Mouse (Mus musculus) bone marrow, adult 2 months (tissue): ENCODE data around the gene Wif1. TPM values are rescaled to one million over a fixed set of nuclear protein-coding genes. Genes with fewer than 3 reads are reported as not detected.

Experiments
- H3K27ac ChIP-seq: fragments of 200-500 bp; 2 replicates; pipeline ENCODE4 v1.5.1; 2012; ENCODE audit warnings: low read depth, mild to moderate bottlenecking, control low read depth, inconsistent platforms, low read length; ENCODE audit not compliant: control insufficient read depth, poor library complexity, insufficient read depth
- H3K4me1 ChIP-seq: fragments of 200-500 bp; 2 replicates; pipeline ENCODE4 v1.6.1; 2011; ENCODE audit warnings: low read length; ENCODE audit not compliant: control insufficient read depth, insufficient read depth
- H3K4me3 ChIP-seq: fragments of 200-500 bp; replicated peaks from 2 replicates; pipeline ENCODE3; 2011; ENCODE audit warnings: mild to moderate bottlenecking, low read depth, low read length, control low read depth; ENCODE audit not compliant: control insufficient read depth
- CTCF ChIP-seq: fragments of 200-500 bp; IDR thresholded peaks from 2 replicates; pipeline ENCODE4 v1.5.1; 2011; ENCODE audit warnings: low read length, control low read depth; ENCODE audit not compliant: control insufficient read depth, insufficient read depth
- POLR2A ChIP-seq: fragments of 200-500 bp; IDR thresholded peaks from 2 replicates; pipeline ENCODE4 v1.6.1; 2011; ENCODE audit warnings: low read depth, mild to moderate bottlenecking, control low read depth, low read length, borderline replicate concordance; ENCODE audit not compliant: control insufficient read depth
- WGBS: fragments of 180-500 bp; shearing (Covaris S2); methylation state at CpG from one replicate; pipeline ENCODE4 v1.1.7; 2018; 5-methylcytosine and 5-hydroxymethylcytosine counted together
- polyA plus RNA-seq: library from polyadenylated mRNA; stranded (reverse); fragments of >200 nt; gene quantifications from 2 replicates; pipeline ENCODE4 v1.2.4, GENCODE M21; 2011; ENCODE audit warnings: low replicate concordance; ENCODE audit not compliant: missing spikeins, insufficient read depth, insufficient read length

Gene Wif1
- 2.5 and 3.2 TPM in 2 replicates for polyA plus RNA-seq

DNA sequence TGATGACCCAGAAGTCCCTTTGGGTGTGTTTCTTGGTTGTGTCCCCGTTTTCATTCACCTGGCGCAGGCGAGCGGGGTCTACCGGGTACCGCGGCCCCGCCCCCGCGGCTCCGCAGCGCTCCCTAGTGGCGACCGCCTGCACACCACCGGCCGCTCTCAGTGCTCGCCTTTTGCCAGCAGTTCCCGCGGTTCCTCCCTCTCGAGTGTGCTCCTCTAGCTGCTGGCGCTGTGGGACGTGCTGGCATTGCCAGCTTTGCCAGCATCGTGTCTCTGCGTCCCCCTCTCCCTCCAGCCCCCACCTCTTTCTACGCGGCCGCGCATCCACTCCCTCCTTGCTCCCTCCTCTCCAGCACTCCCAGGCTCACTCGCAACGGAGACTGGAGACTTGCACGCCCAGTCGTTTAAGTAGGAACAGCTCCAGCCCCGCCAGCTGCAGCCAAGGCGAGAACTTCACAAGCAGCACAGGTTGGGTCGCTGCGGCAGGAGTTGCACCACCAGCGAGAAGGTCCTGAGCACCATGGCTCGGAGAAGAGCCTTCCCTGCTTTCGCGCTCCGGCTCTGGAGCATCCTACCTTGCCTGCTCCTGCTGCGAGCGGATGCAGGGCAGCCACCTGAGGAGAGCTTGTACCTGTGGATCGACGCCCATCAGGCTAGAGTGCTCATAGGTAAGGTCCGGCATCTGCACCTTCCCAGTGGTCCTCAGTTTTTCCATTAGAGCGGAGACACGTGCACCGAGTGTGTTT is at the start of gene Wif1:
TSS of gene Wif1 (plus strand) at position 135 of the 743 bp plus-strand sequence.
- H3K27ac ChIP-seq: no peak within 1 kb of the TSS
- peaks cover 3% of the 10 kb centered on the region for H3K4me1 ChIP-seq
- H3K4me3 ChIP-seq: peak within 1 kb of the TSS; percentile 58
- TF ChIP-seq CTCF: peak; percentile 62
- no peak; the same call in 1 of the 2 replicates for TF ChIP-seq POLR2A
- WGBS: 2% methylated on average over 49 of the region's 49 CpGs

DNA sequence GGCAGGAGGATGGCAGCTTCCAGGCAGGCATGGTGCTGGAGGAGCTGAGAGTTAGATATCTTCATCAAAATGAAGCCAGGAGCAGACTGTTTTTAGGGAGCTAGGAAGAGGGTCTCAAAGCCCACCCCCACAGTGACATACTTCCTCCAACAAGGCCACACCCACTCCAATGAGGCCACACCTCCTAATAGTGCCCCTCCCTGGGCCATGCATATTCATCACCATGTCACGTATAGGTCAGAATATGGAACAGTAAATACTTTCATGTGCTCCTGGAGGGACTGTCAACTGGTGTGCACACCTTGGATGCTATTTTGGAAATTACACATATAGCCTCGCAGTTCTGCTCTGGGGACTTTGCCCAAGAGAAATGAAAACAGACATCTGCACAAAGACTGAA is 31.6 kb upstream of the Wif1 start:
- TF ChIP-seq CTCF: no peak
- no peak for TF ChIP-seq POLR2A
- Histone ChIP-seq H3K27ac (no peak overlapping the region), H3K4me3 (no peak overlapping the region), H3K4me1 (no peaks in the 10 kb centered on the region)
- WGBS: 71% methylated on average over 2 of the region's 2 CpGs

DNA sequence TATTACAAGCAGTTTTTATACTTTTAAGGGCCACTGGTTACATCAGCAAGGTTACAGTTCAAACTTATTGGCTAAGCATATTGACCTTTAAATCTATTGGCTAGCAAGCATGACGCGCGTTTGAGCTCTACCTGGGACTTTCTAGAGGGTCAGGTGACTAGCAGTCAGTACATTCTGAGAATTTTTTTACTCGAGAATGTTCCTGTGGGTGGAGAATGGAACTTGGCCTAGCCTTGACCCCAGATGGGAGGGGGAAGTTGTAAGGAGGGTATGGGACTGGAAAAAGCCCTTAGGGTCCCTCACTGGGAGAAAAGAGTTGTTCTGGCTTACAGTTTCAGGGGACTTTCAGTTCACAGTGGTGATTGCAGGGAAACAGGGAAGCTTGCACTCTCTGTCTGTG is 22.3 kb upstream of the Wif1 start:
- Histone ChIP-seq H3K4me3 (no peak overlapping the region), H3K4me1 (no peaks in the 10 kb centered on the region), H3K27ac (no peak overlapping the region)
- WGBS: 83% methylated on average over 4 of the region's 4 CpGs
- no peak for TF ChIP-seq POLR2A

DNA sequence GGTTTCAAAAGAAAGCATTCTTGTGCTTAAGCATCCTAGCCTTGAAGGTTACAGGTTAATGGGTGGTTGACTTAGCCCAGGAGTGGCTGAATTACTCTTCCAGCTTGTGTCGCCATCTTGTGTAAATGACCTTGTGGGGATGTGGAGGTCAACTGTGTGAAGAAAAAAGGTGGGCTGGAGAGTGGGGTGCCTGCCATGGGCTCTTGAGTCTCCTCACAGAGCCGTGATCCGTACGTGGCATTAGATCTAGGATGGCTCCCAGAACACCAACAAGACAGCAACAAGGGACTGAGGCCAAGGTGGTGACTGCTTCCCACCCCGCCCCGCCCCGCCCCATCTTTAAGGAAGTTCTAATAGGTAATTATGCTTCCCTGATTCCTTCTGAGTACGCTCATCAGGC is 17.5 kb upstream of the Wif1 start:
- Histone ChIP-seq H3K27ac (no peak overlapping the region), H3K4me3 (no peak overlapping the region), H3K4me1 (no peaks in the 10 kb centered on the region)
- TF ChIP-seq POLR2A: no peak
- no peak for TF ChIP-seq CTCF
- WGBS: 83% methylated on average over 8 of the region's 8 CpGs

- Histone ChIP-seq H3K4me1 (no peaks in the 10 kb centered on the region), H3K4me3 (no peak overlapping the region), H3K27ac (no peak overlapping the region)
- no peak for TF ChIP-seq CTCF
- TF ChIP-seq POLR2A: no peak
- WGBS: 74% methylated on average over 18 of the region's 18 CpGs
These were observed 16.9 kb upstream of the Wif1 start for GRCm38 (mm10) chr10:121016711-121017503.

DNA sequence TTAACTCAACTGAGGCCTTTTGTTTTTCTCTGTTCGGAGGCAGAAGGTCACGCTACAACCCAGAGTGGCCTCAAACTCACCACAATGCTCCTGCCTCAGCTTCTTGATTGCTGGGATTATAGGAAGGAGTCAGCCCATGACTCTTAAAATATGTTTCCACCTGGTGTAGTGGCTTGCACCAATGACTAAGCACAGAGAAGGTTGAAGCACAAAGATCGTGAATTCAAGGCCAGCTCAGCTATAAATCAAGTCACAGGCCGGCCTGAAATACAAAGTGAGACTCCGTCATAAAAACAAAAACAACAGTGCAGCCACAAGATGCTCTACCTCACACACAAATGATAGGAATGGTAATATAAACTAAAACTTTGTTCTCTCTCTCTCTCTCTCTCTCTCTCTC is 10.8 kb upstream of the Wif1 start:
- WGBS: 58% methylated on average over 5 of the region's 5 CpGs
- no peak overlapping the region for H3K27ac ChIP-seq
- TF ChIP-seq CTCF (no peak), POLR2A (no peak)
- H3K4me1 ChIP-seq: no peaks in the 10 kb centered on the region
- H3K4me3 ChIP-seq: no peak overlapping the region

DNA sequence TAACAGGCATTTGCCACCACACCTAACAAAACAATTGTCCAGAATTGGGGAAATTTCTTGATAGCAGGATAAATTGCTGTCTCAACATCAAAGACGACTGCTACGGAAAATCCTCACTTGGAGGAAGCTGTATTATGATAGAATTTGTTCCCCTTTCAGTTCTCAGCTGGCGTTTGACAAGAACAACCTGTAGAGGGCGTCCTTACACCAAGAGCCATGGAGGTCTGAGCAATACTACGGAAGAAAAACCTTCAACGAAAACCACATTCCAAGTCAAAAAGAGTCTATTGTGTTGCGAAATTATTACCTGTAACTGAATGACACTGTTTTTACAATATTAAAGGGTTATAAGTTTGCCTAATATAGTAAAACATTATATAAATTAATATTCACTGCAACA is 2.0 kb upstream of the Wif1 start:
- no peak overlapping the region for H3K4me3 ChIP-seq
- H3K27ac ChIP-seq: no peak overlapping the region
- H3K4me1 ChIP-seq: peaks cover 3% of the 10 kb centered on the region
- 2% methylated on average over 7 of the region's 7 CpGs for WGBS
- TF ChIP-seq POLR2A: no peak
- no peak for TF ChIP-seq CTCF

- Histone ChIP-seq H3K4me1 (peaks cover 3% of the 10 kb centered on the region), H3K4me3 (peak overlapping the region; percentile 58), H3K27ac (no peak overlapping the region)
- WGBS: under 1% methylated on average over 25 of the region's 25 CpGs
- no peak for TF ChIP-seq POLR2A
- peak; percentile 40 for TF ChIP-seq CTCF
These were observed 500 bp upstream of the Wif1 start for GRCm38 (mm10) chr10:121033128-121033791.
